Mouse (Mus musculus) lung, adult 2 months (tissue): ENCODE measurements around the gene Gm9046. TPM values are rescaled to one million over a fixed set of nuclear protein-coding genes. Genes with fewer than 3 reads are reported as not detected.
"Not testable (repeated sequence)": the region's sequence is repeated elsewhere in the genome, so short reads cannot be mapped to it uniquely, and the experiment has no call there.

Source experiments
- DNase-seq: peaks from one replicate; pipeline ENCODE4 v3.0.0; 2022
- H3K4me1 ChIP-seq: fragments of 200-500 bp; 2 replicates; pipeline ENCODE4 v1.6.1; 2011; ENCODE audit warnings: low read length; ENCODE audit not compliant: control insufficient read depth, insufficient read depth
- H3K4me3 ChIP-seq: fragments of 200-500 bp; replicated peaks from 2 replicates; pipeline ENCODE3; 2011; ENCODE audit warnings: low read depth, mild to moderate bottlenecking, control low read depth, low read length; ENCODE audit errors: extremely low read depth
- CTCF ChIP-seq: fragments of 200-500 bp; IDR thresholded peaks from 2 replicates; pipeline ENCODE4 v1.5.1; 2011; ENCODE audit warnings: mild to moderate bottlenecking, low read length, control low read depth; ENCODE audit not compliant: insufficient read depth
- POLR2A ChIP-seq: fragments of 200-500 bp; IDR thresholded peaks from 2 replicates; pipeline ENCODE4 v1.6.1; 2011; ENCODE audit warnings: low read depth, mild to moderate bottlenecking, control low read depth, low read length, borderline replicate concordance; ENCODE audit errors: extremely low read depth
- WGBS: fragments of 180-500 bp; shearing (Covaris S2); methylation state at CpG from one replicate; pipeline ENCODE4 v1.1.7; 2018; 5-methylcytosine and 5-hydroxymethylcytosine counted together
- polyA plus RNA-seq: library from polyadenylated mRNA; depleted of rRNA; stranded (reverse); fragments of >200 nt; gene quantifications from 2 replicates; pipeline ENCODE4 v1.2.3, GENCODE M21; 2012; rRNA removed

Gene Gm9046
- polyA plus RNA-seq = not detected in 2 replicates

GRCm38 (mm10) chr10:118343155-118343554 lies at the start of gene Gm9046:
Gm9046 (minus strand) TSS chr10:118343255.
- not testable (repeated sequence) for H3K4me1 ChIP-seq, H3K4me3 ChIP-seq, DNase-seq
- no CpG with 5 or more reads among the region's 14 CpGs for WGBS

GRCm38 (mm10) chr10:118370443-118370842 lies 27.4 kb upstream of the Gm9046 start:
- no peaks in the 10 kb centered on the region for H3K4me1 ChIP-seq
- no peak for TF ChIP-seq POLR2A
- TF ChIP-seq CTCF = peak; percentile 98
- peak; percentile 56 for DNase-seq
- no peak overlapping the region for H3K4me3 ChIP-seq
- 1% methylated on average over 10 of the region's 10 CpGs for WGBS

- H3K4me3 ChIP-seq = no peak overlapping the region
- DNase-seq = no peak
- H3K4me1 ChIP-seq = no peaks in the 10 kb centered on the region
- whole genome bisulfite sequencing = 89% methylated on average over 9 of the region's 9 CpGs
- TF ChIP-seq CTCF (no peak), POLR2A (no peak)
Observed at GRCm38 (mm10) chr10:118369518-118369917, 26.5 kb upstream of the Gm9046 start.

DNA sequence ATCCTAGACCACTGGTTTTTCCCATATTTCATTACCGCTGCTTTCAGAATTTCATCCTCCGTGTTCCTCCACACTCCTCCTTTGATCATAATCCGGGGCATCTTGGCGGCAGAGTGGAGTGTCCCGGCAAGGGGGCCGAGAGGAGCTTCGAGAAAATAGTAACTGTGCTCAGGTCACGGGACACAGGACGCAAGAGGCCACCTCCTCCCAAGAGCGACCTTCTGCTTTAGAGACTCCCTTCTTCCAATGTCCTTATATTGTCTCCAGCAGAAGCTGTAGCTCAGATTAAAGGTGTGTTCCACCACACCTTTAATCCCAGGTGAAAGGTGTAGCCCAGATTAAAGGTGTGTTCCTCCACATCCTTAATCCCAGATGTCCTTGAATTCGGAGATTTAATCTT lies 10.9 kb upstream of the Gm9046 start, which contains the start of gene Gm9049:
Gene Gm9049 (minus strand): TSS at position 101 of the 400 bp plus-strand sequence.
- H3K4me3 ChIP-seq, DNase-seq, H3K4me1 ChIP-seq: not testable (repeated sequence)
- WGBS = 77% methylated on average over 1 of the region's 11 CpGs

DNA sequence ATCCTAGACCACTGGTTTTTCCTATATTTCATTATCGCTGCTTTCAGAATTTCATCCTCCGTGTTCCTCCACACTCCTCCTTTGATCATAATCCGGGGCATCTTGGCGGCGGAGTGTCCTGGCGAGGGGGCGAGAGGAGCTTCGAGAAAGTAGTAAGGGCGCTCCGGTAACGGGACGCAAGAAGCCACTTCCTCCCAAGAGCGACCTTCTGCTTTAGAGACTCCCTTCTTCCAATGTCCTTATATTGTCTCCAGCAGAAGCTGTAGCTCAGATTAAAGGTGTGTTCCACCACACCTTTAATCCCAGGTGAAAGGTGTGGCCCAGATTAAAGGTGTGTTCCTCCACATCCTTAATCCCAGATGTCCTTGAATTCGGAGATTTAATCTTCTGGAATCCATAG lies 5.5 kb upstream of the Gm9046 start, which contains the start of gene Gm9048:
Gene Gm9048 (minus strand): TSS at position 101 of the 400 bp plus-strand sequence.
- whole genome bisulfite sequencing = 63% methylated on average over 1 of the region's 14 CpGs
- not testable (repeated sequence) for DNase-seq, H3K4me3 ChIP-seq, H3K4me1 ChIP-seq

GRCm38 (mm10) chr10:118337731-118338130 lies 5.3 kb downstream of the Gm9046 start, which contains the start of gene Gm9045:
Gm9045 (minus strand) TSS chr10:118337831.
- not testable (repeated sequence) for DNase-seq, H3K4me3 ChIP-seq, H3K4me1 ChIP-seq
- WGBS = no CpG with 5 or more reads among the region's 14 CpGs

- not testable (repeated sequence) for H3K4me3 ChIP-seq, H3K4me1 ChIP-seq, DNase-seq
- no CpG with 5 or more reads among the region's 14 CpGs for WGBS
Observed at GRCm38 (mm10) chr10:118332308-118332707, 10.7 kb downstream of the Gm9046 start, which contains the start of gene Gm9044. Gm9044 (minus strand) TSS chr10:118332408.

DNA sequence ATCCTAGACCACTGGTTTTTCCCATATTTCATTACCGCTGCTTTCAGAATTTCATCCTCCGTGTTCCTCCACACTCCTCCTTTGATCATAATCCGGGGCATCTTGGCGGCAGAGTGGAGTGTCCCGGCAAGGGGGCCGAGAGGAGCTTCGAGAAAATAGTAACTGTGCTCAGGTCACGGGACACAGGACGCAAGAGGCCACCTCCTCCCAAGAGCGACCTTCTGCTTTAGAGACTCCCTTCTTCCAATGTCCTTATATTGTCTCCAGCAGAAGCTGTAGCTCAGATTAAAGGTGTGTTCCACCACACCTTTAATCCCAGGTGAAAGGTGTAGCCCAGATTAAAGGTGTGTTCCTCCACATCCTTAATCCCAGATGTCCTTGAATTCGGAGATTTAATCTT lies 16.2 kb downstream of the Gm9046 start, which contains the start of gene Gm9040:
Gene Gm9040 (minus strand): TSS at position 101 of the 400 bp plus-strand sequence.
- not testable (repeated sequence) for H3K4me1 ChIP-seq, H3K4me3 ChIP-seq, DNase-seq
- WGBS = no CpG with 5 or more reads among the region's 11 CpGs

GRCm38 (mm10) chr10:118319024-118319423 lies 24.0 kb downstream of the Gm9046 start:
- DNase-seq = no peak
- TF ChIP-seq CTCF (no peak), POLR2A (no peak)
- Histone ChIP-seq H3K4me1 (no peaks in the 10 kb centered on the region), H3K4me3 (no peak overlapping the region)
- WGBS = 65% methylated on average over 8 of the region's 8 CpGs

GRCm38 (mm10) chr10:118302133-118302532 lies 40.9 kb downstream of the Gm9046 start:
- DNase-seq, H3K4me1 ChIP-seq, H3K4me3 ChIP-seq: not testable (repeated sequence)
- 47% methylated on average over 2 of the region's 2 CpGs for WGBS

GRCm38 (mm10) chr10:118294938-118295337 lies 48.1 kb downstream of the Gm9046 start, which contains the start of gene Iltifb:
Iltifb (minus strand) TSS chr10:118295038.
- DNase-seq = no peak
- WGBS = 87% methylated on average over 6 of the region's 6 CpGs
- Histone ChIP-seq H3K4me1 (no peaks in the 10 kb centered on the region), H3K4me3 (no peak within 1 kb of the TSS)
- TF ChIP-seq CTCF (no peak), POLR2A (no peak)

Other genes starting within 250 kb of the Gm9046 start
- 5.1 and 8.4 TPM in 2 replicates for gene Mdm1, start 201.4 kb downstream of the Gm9046 start, polyA plus RNA-seq
- not detected in 2 replicates for gene Il22, start 138.3 kb downstream of the Gm9046 start, polyA plus RNA-seq
- not detected in 2 replicates for gene Gm32717, start 102.5 kb downstream of the Gm9046 start, polyA plus RNA-seq
- not detected in 2 replicates for gene Gm32802, start 84.6 kb downstream of the Gm9046 start, polyA plus RNA-seq
- not detected in 2 replicates for gene Iltifb, start 48.2 kb downstream of the Gm9046 start, polyA plus RNA-seq
- gene Gm9040, start 16.3 kb downstream of the Gm9046 start, polyA plus RNA-seq = not detected in 2 replicates
- not detected in 2 replicates for gene Gm9044, start 10.8 kb downstream of the Gm9046 start, polyA plus RNA-seq
- not detected in 2 replicates for gene Gm9045, start 5.4 kb downstream of the Gm9046 start, polyA plus RNA-seq
- not detected in 2 replicates for gene Gm9048, start 5.4 kb upstream of the Gm9046 start, polyA plus RNA-seq
- not detected in 2 replicates for gene Gm9049, start 10.8 kb upstream of the Gm9046 start, polyA plus RNA-seq
- gene Ifng, start 97.8 kb upstream of the Gm9046 start, polyA plus RNA-seq = not detected in 2 replicates